Mouse (Mus musculus) mesoderm, embryonic 11.5 days (tissue): ENCODE data around the gene Rfx4.

Experiments used
- DNase-seq: peaks from one replicate; pipeline ENCODE4 v3.0.0-alpha.2; 2012; ENCODE audit warnings: low read depth, low spot score

The Rfx4 gene

GRCm38 (mm10) chr10:84867577-84867976 is 111.7 kb downstream of the Rfx4 start:
- no peak for DNase-seq

- DNase-seq: no peak
These were observed 115.4 kb downstream of the Rfx4 start for GRCm38 (mm10) chr10:84871285-84871684.

DNA sequence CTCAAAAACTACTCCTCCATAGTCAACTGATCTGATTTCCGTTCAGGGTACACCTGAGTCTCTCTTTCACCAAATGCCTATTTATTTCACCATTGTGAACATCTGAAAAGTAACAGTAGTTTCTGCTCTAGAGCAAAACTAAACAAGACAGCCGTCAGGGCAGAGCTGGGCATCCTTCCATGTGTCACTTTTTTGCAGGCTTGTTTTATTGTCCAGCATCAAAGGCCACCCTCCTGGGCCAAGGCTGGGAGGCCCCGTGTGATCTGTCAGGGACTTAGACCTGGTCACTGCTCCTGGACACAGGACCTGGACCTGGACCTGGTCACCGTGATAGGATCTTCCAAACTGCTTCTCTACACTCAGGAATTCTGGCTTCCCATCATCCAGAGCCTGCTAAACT is 116.1 kb downstream of the Rfx4 start:
- DNase-seq: no peak

GRCm38 (mm10) chr10:84879823-84880571 is 124.1 kb downstream of the Rfx4 start:
- DNase-seq: no peak

DNA sequence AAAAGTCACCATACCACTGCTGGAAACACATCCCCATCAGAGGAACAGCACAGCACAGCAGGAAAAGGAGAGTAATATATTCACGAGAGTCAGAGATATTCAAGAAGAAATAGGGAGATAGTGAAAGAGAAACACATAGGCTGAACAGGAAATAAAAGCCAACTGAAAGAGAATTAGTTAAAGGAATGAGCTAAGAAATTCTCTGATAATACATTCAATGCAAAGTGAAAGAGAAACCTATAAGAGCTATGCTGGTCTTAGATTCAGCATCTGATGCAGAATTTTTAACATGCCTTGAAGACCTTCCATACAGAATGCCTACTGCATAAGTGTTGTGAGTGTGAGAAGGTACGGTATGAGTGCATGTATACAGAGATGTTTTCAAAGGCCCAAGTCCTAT is 126.7 kb downstream of the Rfx4 start:
- no peak for DNase-seq

- DNase-seq: no peak
These were observed 129.6 kb downstream of the Rfx4 start for GRCm38 (mm10) chr10:84885341-84885884.

DNA sequence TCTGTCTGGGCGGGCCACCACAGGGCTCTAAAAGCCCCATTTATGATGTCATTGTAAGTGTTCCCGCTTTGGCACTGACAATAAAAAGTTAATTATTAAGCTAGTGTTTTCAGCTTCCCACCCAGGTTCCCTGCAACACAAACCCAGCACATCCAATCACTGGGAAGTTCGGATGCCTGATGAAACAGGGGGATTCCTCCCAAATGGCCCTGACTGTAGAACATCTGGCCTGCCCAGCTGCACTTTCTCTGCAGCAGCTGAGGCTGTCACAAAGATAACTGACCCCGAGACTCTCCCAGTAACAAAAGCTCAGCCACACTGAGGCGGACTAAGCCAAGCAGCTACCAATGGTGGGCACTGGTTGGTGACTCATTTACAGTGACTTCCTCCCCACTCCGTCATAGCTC is 130.4 kb downstream of the Rfx4 start:
- DNase-seq: peak; percentile 62

- no peak for DNase-seq
These were observed 130.9 kb downstream of the Rfx4 start for GRCm38 (mm10) chr10:84886785-84887184.

GRCm38 (mm10) chr10:84889096-84889846 is 133.4 kb downstream of the Rfx4 start:
- DNase-seq: no peak

DNA sequence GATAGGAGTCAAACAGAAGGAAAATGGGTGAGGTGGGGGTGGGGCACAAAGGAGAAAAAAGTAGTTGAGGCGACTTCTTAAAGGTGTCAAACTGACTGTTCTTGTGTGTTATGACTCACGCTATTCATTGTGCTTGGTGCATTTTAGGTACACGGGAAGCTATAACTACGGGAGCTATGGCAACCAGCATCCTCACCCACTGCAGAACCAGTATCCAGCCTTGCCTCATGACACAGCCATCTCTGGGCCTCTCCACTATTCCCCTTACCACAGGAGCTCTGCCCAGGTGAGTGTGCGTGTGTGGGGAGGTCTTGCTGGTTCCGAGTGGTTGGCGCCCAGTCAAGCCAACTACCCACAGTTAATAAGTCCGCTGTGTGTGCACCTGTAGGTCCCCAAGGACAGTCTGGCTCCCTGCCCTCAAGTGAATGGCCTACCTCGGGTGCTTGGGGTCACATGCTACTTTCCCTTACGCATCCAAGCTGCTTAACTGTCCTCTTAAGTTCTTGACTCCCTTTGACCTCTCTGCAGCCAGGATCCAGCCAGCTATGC is 140.0 kb downstream of the Rfx4 start:
- DNase-seq: no peak

GRCm38 (mm10) chr10:84896941-84897930 is 141.4 kb downstream of the Rfx4 start:
- DNase-seq: no peak

DNA sequence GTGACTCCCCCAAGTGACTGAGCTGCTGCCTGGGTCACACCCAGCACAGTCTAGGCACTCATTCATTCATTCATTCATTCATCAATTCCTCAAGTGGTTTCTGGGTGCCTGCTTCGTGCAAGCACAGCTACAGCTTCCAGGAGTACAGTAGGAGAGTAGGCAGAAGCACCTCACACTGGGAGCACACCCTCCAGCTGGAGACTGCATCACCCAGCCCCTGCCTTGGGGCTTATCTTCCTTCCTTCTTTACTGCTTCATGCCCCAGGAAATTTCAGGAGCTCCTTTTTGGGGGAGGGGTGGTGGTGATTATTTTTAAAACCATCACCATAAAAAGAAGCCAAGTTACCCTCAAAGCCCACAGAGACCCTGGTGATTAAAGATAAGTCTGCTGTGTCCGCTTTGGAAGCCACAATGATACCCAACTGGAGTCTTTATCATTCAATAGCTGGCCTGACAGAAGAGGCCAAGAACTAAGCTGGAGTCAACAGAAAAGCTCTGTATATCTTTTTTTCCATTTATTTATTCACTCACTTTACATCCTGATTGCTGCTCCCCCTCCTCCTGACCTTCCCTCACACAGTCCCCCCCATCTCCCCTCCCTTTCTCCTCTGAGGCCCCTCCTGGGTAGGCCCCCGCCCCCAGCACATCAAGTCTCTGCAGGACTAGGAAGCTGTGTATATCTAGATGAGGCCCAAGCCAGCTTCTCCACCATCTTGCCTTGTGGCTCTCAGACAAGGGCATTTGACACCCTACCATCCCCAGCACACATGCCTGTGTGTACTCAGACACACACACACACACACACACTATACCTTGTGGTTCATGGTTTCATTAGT is 142.5 kb downstream of the Rfx4 start:
- no peak for DNase-seq

GRCm38 (mm10) chr10:84901676-84902075 is 145.8 kb downstream of the Rfx4 start:
- DNase-seq: no peak

- no peak for DNase-seq
These were observed 146.4 kb downstream of the Rfx4 start for GRCm38 (mm10) chr10:84902213-84902612.

- DNase-seq: no peak
These were observed 147.4 kb downstream of the Rfx4 start for GRCm38 (mm10) chr10:84903307-84903706.

DNA sequence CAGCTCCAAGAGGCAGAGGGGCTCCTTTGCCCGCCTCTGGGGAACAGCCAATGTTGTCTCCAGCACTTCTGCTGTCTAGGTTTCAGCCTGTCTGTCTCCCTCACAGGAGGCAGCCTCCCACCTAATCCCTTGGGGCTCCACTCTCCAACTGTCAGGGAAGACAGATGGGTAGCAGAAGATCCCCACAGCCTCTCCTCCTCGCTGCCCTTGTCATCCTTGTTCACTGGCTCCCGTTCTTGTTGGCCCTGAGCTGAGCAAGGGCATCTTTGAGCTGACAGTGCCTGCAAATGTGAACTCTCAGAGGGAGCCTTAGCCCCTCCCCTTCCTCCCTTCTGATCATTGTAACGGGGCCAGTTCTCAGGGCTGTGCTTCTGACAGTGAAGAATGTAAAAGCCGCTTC is 147.9 kb downstream of the Rfx4 start:
- peak; percentile 34 for DNase-seq

- DNase-seq: no peak
These were observed 151.0 kb downstream of the Rfx4 start for GRCm38 (mm10) chr10:84906895-84907294.

DNA sequence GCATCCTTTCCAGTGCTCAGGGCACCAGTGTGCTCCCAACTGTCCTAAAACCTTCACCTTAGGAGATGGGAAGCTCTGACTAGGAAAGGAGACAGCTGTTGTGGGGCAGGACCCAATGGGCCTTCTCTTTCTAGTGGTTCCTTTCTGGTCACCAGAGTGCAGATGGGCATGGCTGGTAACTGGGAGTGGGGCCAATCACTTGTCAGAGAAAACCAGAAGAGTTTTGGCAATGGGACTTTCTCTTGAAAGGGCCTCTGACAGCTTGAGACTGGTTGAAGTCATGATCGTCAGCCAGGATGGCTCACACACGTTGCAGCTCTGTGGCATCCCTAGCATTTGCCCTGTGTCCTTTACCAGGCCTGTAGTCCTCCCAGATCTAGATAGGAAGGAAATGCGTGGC is 152.1 kb downstream of the Rfx4 start:
- no peak for DNase-seq

DNA sequence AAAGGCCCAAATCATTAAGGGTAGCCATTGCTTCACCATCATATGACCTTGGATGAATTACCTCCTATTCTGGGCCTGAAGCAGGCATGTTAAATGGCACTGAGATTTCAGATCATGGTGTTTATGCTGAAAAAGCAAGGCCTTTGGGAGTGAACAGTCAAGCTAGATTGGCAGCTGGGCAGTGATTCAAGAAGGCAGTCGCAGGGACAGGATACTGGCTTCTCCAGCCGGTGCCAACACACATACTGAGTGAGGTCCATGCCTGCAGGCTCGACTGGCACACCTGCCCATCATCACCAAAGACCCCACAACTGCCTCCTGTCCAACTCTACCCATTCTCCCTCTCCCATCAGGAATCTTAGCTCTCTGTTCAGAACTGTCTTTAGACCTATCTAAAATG is 152.6 kb downstream of the Rfx4 start:
- no peak for DNase-seq

DNA sequence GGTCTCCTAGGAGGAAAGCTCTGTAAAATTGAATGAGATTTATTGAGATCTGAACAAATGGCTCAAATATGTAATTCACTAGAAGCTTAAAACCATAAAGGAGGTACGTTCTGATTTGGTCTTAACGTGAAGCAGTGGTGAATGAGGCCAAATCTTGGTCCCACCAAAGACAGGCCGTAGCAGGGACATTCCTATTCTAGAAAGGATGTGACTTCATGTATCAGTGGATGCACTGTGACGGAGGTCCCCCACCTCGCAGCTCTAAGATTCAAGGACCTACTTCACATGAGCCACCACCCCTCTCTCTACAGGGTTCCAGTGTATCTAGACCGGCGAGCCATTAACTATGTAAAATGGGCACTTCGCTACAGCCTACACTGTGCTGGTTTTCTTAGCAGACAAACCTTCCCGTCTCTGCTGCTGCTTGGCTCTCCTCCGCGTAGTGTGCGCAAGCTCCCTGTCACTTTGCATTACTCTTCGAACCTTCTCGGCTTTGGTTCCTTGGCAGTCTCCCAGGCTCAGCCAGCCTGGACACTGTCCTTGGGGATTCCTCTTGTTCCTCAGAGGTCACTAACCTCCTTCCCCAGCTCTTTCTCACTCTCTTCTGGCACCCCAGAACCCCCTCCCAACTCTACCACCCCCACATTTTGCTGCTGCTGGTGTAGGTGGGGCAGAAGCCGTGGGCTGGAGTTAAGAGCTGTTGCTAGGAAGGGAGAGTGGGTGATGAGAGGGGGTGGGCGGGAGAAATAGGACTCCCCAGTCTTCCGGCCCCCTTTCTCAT is 153.3 kb downstream of the Rfx4 start:
- DNase-seq: no peak
